Mouse (Mus musculus) layer of hippocampus, postnatal 36 days (tissue): ENCODE data around the gene Hist1h3b. TPM values are rescaled to one million over a fixed set of nuclear protein-coding genes. Genes with fewer than 3 reads are reported as not detected.

Source experiments
- DNase-seq, 2 experiments: peaks; one replicate each; pipeline ENCODE4 v3.0.0; 2022
- microRNA-seq, 2 experiments: library from miRNA; unstranded; fragments of <30 nt; microRNA quantifications; one replicate each; pipeline ENCODE4 v1.2.0; 2021
- total RNA-seq, 2 experiments: library from RNA; stranded (reverse); gene quantifications; 2 replicates each; pipeline ENCODE4 v1.2.3; 2021

Gene Hist1h3b
- total RNA-seq, 2 experiments from 2014 or later, result 15.0 to 21.4 TPM

DNA sequence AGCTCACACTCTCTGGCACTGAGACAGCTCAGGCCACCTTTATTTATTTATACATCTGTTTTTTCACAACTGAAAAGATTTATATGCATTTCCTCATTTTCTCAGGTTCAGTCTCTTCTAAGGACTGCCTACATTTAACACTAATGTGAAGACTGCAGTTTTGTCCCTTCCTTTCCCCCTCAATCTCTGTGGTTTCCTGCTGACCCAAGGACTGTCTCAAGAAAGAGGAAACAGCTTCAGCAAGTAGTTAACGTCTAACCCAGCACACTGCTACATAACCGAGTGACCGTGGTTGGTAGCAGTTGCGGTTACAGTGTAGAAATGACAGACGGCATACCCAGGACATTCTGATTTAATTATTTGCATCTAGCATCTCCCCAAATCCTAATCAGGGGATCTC lies 47.3 kb downstream of the Hist1h3b start:
- no peak for DNase-seq

Small RNA genes within 50 kb of the gene (microRNA-seq; reads per million reads assigned to microRNA genes)
- gene Gm44314 (0 reads per million in 2 experiments), gene Gm44484 (0 reads per million in 2 experiments)

Other genes with a start within 250 kb of the Hist1h3b start
- 100 to 1,000 TPM; 363 to 377 TPM for gene Hist1h4h, start 221.2 kb upstream of the Hist1h3b start, total RNA-seq
- gene Hist1h2af, start 218.4 kb upstream of the Hist1h3b start, total RNA-seq, result 10 to 100 TPM; 12.2 to 14.4 TPM
- gene Hist1h3g, start 216.8 kb upstream of the Hist1h3b start, total RNA-seq, result 1 to 10 TPM; 3.9 to 4.9 TPM
- gene Hist1h2bh, start 208.9 kb upstream of the Hist1h3b start, total RNA-seq, result 1 to 10 TPM; 1.1 to 1.2 TPM
- gene Hist1h3f, start 208.2 kb upstream of the Hist1h3b start, total RNA-seq, result 10 to 100 TPM; 16.2 to 17.4 TPM
- 100 to 1,000 TPM; 143 to 156 TPM for gene Hist1h4f, start 200.6 kb upstream of the Hist1h3b start, total RNA-seq
- gene Hist1h1d, start 199.0 kb upstream of the Hist1h3b start, total RNA-seq, result 1 to 10 TPM; 4.3 to 6.0 TPM
- 10 to 100 TPM; 47.8 to 49.2 TPM for gene Hist1h3e, start 189.9 kb upstream of the Hist1h3b start, total RNA-seq
- gene Hist1h2ae, start 181.0 kb upstream of the Hist1h3b start, total RNA-seq, result 1 to 10 TPM; 5.6 to 6.4 TPM
- 10 to 100 TPM; 74.7 to 86.4 TPM for gene Hist1h2bg, start 180.9 kb upstream of the Hist1h3b start, total RNA-seq
- 10 to 100 TPM; 30.2 to 30.9 TPM for gene Hist1h2bf, start 178.1 kb upstream of the Hist1h3b start, total RNA-seq
- gene Hist1h2ad, start 177.9 kb upstream of the Hist1h3b start, total RNA-seq, result 1 to 10 TPM; 5.2 to 9.9 TPM
- 10 to 100 TPM; 12.8 to 15.5 TPM for gene Hist1h3d, start 176.5 kb upstream of the Hist1h3b start, total RNA-seq
- gene Hist1h4d, start 170.7 kb upstream of the Hist1h3b start, total RNA-seq, result 100 to 1,000 TPM; 132 to 135 TPM
- gene Hist1h2be, start 131.1 kb upstream of the Hist1h3b start, total RNA-seq, result 10 to 100 TPM; 12.0 to 12.3 TPM
- 10 to 100 TPM; 42.1 to 46.4 TPM for gene Hist1h1e, start 129.7 kb upstream of the Hist1h3b start, total RNA-seq
- 1 to 10 TPM; 2.7 to 3.5 TPM for gene Hist1h2ac, start 68.3 kb upstream of the Hist1h3b start, total RNA-seq
- gene Hist1h2bc, start 68.1 kb upstream of the Hist1h3b start, total RNA-seq, result 10 to 100 TPM; 50.8 to 57.7 TPM
- gene Hist1h1t, start 56.5 kb upstream of the Hist1h3b start, total RNA-seq, result not detected
- gene Hist1h4c, start 53.8 kb upstream of the Hist1h3b start, total RNA-seq, result 10 to 100 TPM; 95.4 to 98.7 TPM
- 1 to 10 TPM; 1.7 to 3.0 TPM for gene Hfe, start 41.4 kb upstream of the Hist1h3b start, total RNA-seq
- 10 to 100 TPM; 52.8 to 55.3 TPM for gene Hist1h1c, start 13.5 kb upstream of the Hist1h3b start, total RNA-seq
- gene Hist1h3c, start 6.7 kb upstream of the Hist1h3b start, total RNA-seq, result 1 to 10 TPM; 2.5 to 5.2 TPM
- 10 to 100 TPM; 23.0 to 24.2 TPM for gene Hist1h2bb, start 5.5 kb upstream of the Hist1h3b start, total RNA-seq
- 10 to 100 TPM; 29.8 to 37.0 TPM for gene Hist1h2ab, start 1.1 kb upstream of the Hist1h3b start, total RNA-seq
- 10 to 100 TPM; 83.9 to 89.6 TPM for gene Hist1h4b, start 4.7 kb downstream of the Hist1h3b start, total RNA-seq
- 10 to 100 TPM; 35.4 to 47.1 TPM for gene Hist1h4a, start 9.0 kb downstream of the Hist1h3b start, total RNA-seq
- 10 to 100 TPM; 37.3 to 46.3 TPM for gene Hist1h3a, start 10.1 kb downstream of the Hist1h3b start, total RNA-seq
- 10 to 100 TPM; 17.0 to 19.5 TPM for gene Hist1h1a, start 11.4 kb downstream of the Hist1h3b start, total RNA-seq
- under 1 TPM in 1 of 2 experiments, not detected in 1; 0.18 TPM for gene Trim38, start 17.6 kb downstream of the Hist1h3b start, total RNA-seq
- under 1 TPM in 1 of 2 experiments, not detected in 1; 0.23 TPM for gene Slc17a2, start 54.7 kb downstream of the Hist1h3b start, total RNA-seq
- gene Slc17a3, start 87.2 kb downstream of the Hist1h3b start, total RNA-seq, result not detected
- not detected for gene Slc17a1, start 115.5 kb downstream of the Hist1h3b start, total RNA-seq
- gene Slc17a4, start 162.7 kb downstream of the Hist1h3b start, total RNA-seq, result not detected
- not detected for gene Hist1h2ba, start 181.9 kb downstream of the Hist1h3b start, total RNA-seq
- not detected for gene Hist1h2aa, start 182.2 kb downstream of the Hist1h3b start, total RNA-seq
- gene Scgn, start 238.9 kb downstream of the Hist1h3b start, total RNA-seq, result 1 to 10 TPM in 1 of 2 experiments, under 1 TPM in 1; 0.99 to 1.2 TPM